Mouse (Mus musculus) retina, postnatal 7 days (tissue): ENCODE measurements at regions not wholly inside any gene's neighbourhood (a gene's known extent, or its start where the extent isn't known, plus 50 kb on each side); places are given as distances from the start of the nearest gene placed in this dataset.

ENCODE experiments used
- DNase-seq: peaks from one replicate; pipeline ENCODE4 v3.0.0-alpha.2; 2012; ENCODE audit warnings: low read depth, low spot score

GRCm38 (mm10) chr4:54812740-54813634 is 131.9 kb upstream of the Zfp462 start:
- DNase-seq: no peak

GRCm38 (mm10) chr4:54837326-54837725 is 107.5 kb upstream of the Zfp462 start:
- DNase-seq: no peak

GRCm38 (mm10) chr4:54838111-54838510 is 106.7 kb upstream of the Zfp462 start:
- no peak for DNase-seq

- no peak for DNase-seq
Observed at GRCm38 (mm10) chr4:54838794-54839193, 106.1 kb upstream of the Zfp462 start.

- no peak for DNase-seq
Observed at GRCm38 (mm10) chr4:54852991-54853925, 91.6 kb upstream of the Zfp462 start.

GRCm38 (mm10) chr4:54858604-54859003 is 86.2 kb upstream of the Zfp462 start:
- DNase-seq: no peak

GRCm38 (mm10) chr4:54866062-54866461 is 78.8 kb upstream of the Zfp462 start:
- no peak for DNase-seq

- no peak for DNase-seq
Observed at GRCm38 (mm10) chr4:54874136-54874827, 70.6 kb upstream of the Zfp462 start.

- DNase-seq: no peak
Observed at GRCm38 (mm10) chr4:54875506-54875905, 69.3 kb upstream of the Zfp462 start.

- DNase-seq: no peak
Observed at GRCm38 (mm10) chr4:54877361-54877760, 67.5 kb upstream of the Zfp462 start.

GRCm38 (mm10) chr4:54878531-54878930 is 66.3 kb upstream of the Zfp462 start:
- no peak for DNase-seq

- DNase-seq: no peak
Observed at GRCm38 (mm10) chr4:54893288-54893687, 51.6 kb upstream of the Zfp462 start.
